Mouse (Mus musculus) intestine, postnatal 0 days (tissue): ENCODE measurements around the gene Hes6. TPM values are rescaled to one million over a fixed set of nuclear protein-coding genes. Genes with fewer than 3 reads are reported as not detected.

Experiments used
- ATAC-seq: fragments of 200-750 bp; cut with Nextera tagmentation; 2 replicates; pipeline ENCODE4 v1.8.0; 2017; ENCODE audit warnings: mild to moderate bottlenecking, moderate TSS enrichment, moderate library complexity
- H3K27ac ChIP-seq: fragments of 300-500 bp; sonication (generic); 2 replicates; pipeline ENCODE4 v1.5.1; 2014; ENCODE audit warnings: mild to moderate bottlenecking, low read depth, low read length, moderate library complexity
- H3K27me3 ChIP-seq: fragments of 300-500 bp; sonication (generic); replicated peaks from 2 replicates; pipeline ENCODE4 v1.6.1; 2014; ENCODE audit warnings: low read length, mixed read lengths; ENCODE audit not compliant: control insufficient read depth, insufficient read depth
- H3K36me3 ChIP-seq: fragments of 300-500 bp; sonication (generic); 2 replicates; pipeline ENCODE4 v1.6.1; 2014; ENCODE audit warnings: mild to moderate bottlenecking, moderate library complexity; ENCODE audit not compliant: control insufficient read depth, insufficient read depth
- H3K4me1 ChIP-seq: fragments of 300-500 bp; sonication (generic); replicated peaks from 2 replicates; pipeline ENCODE4 v1.6.1; 2014; ENCODE audit warnings: antibody characterized with exemption, low read length, mixed read lengths; ENCODE audit not compliant: control insufficient read depth, insufficient read depth
- H3K4me2 ChIP-seq: fragments of 300-500 bp; sonication (generic); replicated peaks from 2 replicates; pipeline ENCODE4 v1.6.1; 2014; ENCODE audit warnings: low read depth, mild to moderate bottlenecking, moderate library complexity
- H3K4me3 ChIP-seq: fragments of 300-500 bp; sonication (generic); 2 replicates; pipeline ENCODE4 v1.5.1; 2014; ENCODE audit warnings: low read depth, low read length
- H3K9ac ChIP-seq: fragments of 300-500 bp; sonication (generic); 2 replicates; pipeline ENCODE4 v1.6.1; 2014; ENCODE audit warnings: mild to moderate bottlenecking, low read depth, low read length
- H3K9me3 ChIP-seq: fragments of 300-500 bp; sonication (generic); 2 replicates; pipeline ENCODE4 v1.6.1; 2016; ENCODE audit warnings: mixed run types; ENCODE audit not compliant: control insufficient read depth
- CTCF ChIP-seq: sonication (generic); IDR thresholded peaks from 2 replicates; pipeline ENCODE4 v1.5.1; 2016; ENCODE audit warnings: low read depth, mild to moderate bottlenecking, control low read depth, antibody characterized with exemption, moderate library complexity
- WGBS: fragments of 180-500 bp; shearing (Covaris S2); extraction: QIAGEN DNeasy Blood & Tissue Kit; methylation state at CpG from one replicate; pipeline ENCODE4 v1.1.7; 2014; 5-methylcytosine and 5-hydroxymethylcytosine counted together
- polyA plus RNA-seq: library from polyadenylated mRNA; unstranded; fragments of >200 nt; fragmentation: Nextera tagmentation; extraction: Ambion mirVana; gene quantifications from 2 replicates; pipeline ENCODE4 v1.2.1, GENCODE M21; 2015

Gene Hes6
- polyA plus RNA-seq, 1 experiment from 2014 or later, result 84.1 TPM

DNA sequence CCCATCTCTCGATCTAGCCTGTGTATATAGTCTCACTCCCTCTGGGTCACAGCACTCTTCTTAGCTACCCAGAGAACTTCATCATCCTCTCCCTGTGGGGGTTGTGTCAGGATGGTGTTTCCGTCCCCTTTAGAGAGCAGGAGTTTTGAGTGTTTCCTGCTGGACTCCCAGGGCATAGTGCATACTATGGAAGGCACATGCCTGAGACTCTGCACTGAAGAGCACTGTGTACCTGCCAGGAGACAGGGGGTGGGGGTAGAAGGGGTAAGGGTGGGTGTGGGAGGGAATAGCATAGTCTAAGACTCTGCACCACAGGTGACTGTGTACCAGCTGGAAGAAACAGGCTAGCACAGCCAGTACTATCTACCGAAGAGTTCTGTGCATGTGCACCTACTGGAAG lies 40.5 kb upstream of the Hes6 start:
- no peak overlapping the region for H3K9ac ChIP-seq
- ATAC-seq, result peak; percentile 9
- peak overlapping the region; percentile 76 for H3K4me2 ChIP-seq
- peaks cover 25% of the 10 kb centered on the region for H3K4me1 ChIP-seq
- no peak overlapping the region for H3K4me3 ChIP-seq
- H3K27ac ChIP-seq, result peak overlapping the region; percentile 97
- H3K36me3 ChIP-seq, result peaks cover 12% of the 10 kb centered on the region
- H3K9me3 ChIP-seq, result no peaks in the 10 kb centered on the region
- no peaks in the 10 kb centered on the region for H3K27me3 ChIP-seq
- TF ChIP-seq CTCF, result no peak
- WGBS, result 33% methylated on average over 3 of the region's 3 CpGs

DNA sequence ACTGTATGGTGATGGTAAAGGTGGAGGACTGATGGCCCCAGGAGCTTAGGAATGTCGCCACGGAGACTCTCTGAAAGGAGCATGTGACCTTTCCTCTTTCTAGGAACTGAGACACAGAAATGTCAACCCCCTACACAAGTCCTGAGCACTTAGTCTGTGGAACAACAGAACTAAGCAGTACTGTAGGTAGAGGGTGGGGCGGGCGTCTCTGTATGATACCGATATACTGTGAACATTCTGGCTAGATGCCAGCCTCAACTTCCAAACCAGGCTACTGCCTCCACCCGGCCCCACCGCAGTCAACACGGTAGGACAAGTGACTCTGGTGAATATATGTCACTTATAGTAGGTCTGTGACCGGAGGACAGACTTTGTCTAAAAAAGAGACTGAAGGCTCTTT lies 40.1 kb upstream of the Hes6 start:
- Histone ChIP-seq H3K27me3 (no peaks in the 10 kb centered on the region), H3K36me3 (peaks cover 15% of the 10 kb centered on the region), H3K4me2 (peak overlapping the region; percentile 76), H3K4me1 (peaks cover 26% of the 10 kb centered on the region), H3K27ac (peak overlapping the region; percentile 97), H3K4me3 (no peak overlapping the region), H3K9me3 (no peaks in the 10 kb centered on the region), H3K9ac (no peak overlapping the region)
- WGBS, result 28% methylated on average over 9 of the region's 9 CpGs
- no peak for ATAC-seq
- no peak for TF ChIP-seq CTCF

DNA sequence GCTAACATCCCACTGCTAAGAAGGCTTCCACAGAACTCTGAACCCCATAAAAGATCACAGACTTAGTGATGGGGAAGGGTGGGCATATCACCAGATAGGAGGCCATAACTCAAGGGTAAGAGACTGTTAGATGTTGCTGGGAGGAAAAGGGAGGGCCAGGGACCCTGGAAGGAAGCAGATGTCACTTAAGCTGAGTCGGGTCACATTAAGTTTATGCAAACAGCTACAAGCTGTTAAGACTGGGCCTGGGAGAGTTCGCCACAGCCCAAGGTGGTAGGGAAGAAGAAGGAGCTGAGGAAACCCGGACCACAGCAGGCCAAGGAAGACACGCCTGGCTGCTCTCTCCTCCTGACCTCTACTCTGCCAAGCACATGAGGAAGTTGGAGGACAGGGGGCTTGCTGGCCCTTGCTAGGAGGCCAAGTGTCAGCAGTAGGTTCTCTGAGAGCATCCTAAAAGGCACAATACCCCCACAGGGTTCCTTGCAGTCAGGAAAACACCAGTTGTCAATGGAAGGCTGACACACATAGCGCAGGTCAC lies 37.8 kb upstream of the Hes6 start:
- H3K36me3 ChIP-seq, result peaks cover 38% of the 10 kb centered on the region
- WGBS, result 45% methylated on average over 5 of the region's 5 CpGs
- peaks cover 3% of the 10 kb centered on the region; the same call in 1 of the 2 replicates for H3K9me3 ChIP-seq
- H3K27me3 ChIP-seq, result no peaks in the 10 kb centered on the region
- no peak for TF ChIP-seq CTCF
- H3K9ac ChIP-seq, result no peak overlapping the region
- H3K4me1 ChIP-seq, result peaks cover 16% of the 10 kb centered on the region
- no peak overlapping the region for H3K4me3 ChIP-seq
- ATAC-seq, result no peak
- peak overlapping the region; percentile 9; the same call in 1 of the 2 replicates for H3K27ac ChIP-seq
- no peak overlapping the region for H3K4me2 ChIP-seq

DNA sequence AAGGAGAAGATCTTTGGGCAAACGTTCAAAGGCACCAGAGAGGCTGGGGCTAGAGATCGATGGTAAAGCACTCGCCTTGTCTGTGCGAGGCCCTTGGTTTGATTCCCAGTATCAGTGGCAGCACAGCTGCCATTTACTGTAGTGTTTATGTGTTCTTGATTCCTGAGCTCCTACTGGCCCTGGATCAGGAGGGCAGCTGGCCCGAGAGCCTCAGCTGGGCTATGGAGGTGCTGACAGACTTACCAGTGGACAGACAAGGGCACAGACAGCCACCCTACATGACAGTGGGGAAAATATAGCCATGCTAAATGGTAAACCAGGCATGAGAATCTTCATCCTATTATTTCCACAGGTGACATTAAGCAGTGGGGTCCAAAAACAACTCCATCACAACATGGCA lies 37.0 kb upstream of the Hes6 start:
- H3K4me3 ChIP-seq, result no peak overlapping the region
- no peaks in the 10 kb centered on the region for H3K27me3 ChIP-seq
- no peak overlapping the region for H3K9ac ChIP-seq
- H3K27ac ChIP-seq, result no peak overlapping the region
- WGBS, result 75% methylated on average over 5 of the region's 5 CpGs
- H3K36me3 ChIP-seq, result peaks cover 39% of the 10 kb centered on the region
- no peak overlapping the region for H3K4me2 ChIP-seq
- peaks cover 18% of the 10 kb centered on the region for H3K4me1 ChIP-seq
- peaks cover 3% of the 10 kb centered on the region; the same call in 1 of the 2 replicates for H3K9me3 ChIP-seq
- ATAC-seq, result no peak
- no peak for TF ChIP-seq CTCF

DNA sequence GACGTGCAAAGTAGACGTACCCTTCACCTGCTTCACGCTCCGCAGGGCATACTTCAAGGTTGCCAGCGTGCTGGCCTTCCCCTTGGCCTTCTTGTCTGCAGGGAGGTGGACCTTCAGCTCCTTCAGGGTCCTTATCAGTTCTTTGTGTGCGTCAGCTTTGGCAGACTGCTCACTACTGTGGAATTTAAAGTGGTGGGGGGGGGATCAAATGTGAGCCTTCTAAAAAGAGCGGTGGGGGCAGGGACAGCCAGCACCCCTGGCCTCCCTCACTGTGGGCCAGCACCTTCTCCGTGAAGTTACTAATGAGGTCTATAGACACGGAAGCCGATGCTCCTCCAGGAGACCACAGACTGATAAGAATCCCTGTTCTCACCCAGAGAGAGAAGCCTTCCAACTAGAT lies 34.9 kb upstream of the Hes6 start:
- Histone ChIP-seq H3K4me2 (no peak overlapping the region), H3K27ac (peak overlapping the region; percentile 21), H3K4me1 (peaks cover 9% of the 10 kb centered on the region), H3K4me3 (no peak overlapping the region), H3K36me3 (peaks cover 56% of the 10 kb centered on the region), H3K9me3 (peaks cover 3% of the 10 kb centered on the region; the same call in 1 of the 2 replicates), H3K9ac (no peak overlapping the region), H3K27me3 (no peaks in the 10 kb centered on the region)
- no peak; the same call in 1 of the 2 replicates for ATAC-seq
- WGBS, result 74% methylated on average over 10 of the region's 10 CpGs
- no peak for TF ChIP-seq CTCF

DNA sequence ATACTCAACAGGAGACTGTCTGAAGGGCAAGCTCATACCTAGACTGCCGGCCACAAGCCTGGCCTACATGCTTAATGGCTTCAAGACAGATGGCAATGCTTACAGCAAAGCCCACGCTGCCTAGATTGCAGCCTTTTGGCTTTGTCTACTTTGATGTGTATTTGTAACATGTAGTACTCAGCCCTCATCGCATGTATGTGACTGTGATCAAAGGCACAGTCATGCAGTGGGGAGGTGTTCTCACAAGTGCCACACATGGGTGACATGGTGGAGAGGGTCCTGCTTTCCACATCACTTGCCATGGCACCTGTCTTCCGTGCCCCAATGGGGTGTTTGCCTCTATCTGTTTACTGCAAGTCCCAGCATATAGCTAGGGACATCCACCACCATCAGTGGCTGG lies 32.7 kb upstream of the Hes6 start:
- 88% methylated on average over 4 of the region's 4 CpGs for WGBS

DNA sequence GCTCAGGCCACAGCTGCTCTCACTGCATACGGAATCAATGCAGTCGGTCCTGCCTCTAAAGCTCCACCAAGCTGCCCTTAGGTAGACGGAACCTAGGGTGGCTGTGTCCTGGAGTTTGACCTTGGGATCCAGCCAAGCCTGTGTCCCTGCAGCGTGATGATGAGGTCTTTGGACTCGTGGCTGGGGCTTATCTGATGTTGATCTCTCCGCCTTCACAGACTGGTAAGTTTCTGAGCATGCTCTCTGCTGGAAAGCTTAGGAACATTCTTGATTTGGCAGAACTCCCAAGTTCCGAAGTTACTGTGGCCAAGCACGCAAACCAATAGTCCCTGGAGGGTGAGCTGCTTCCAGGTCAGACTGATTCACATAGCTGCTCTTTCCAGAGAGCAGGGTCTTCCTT lies 32.2 kb upstream of the Hes6 start:
- peak; percentile 31; the same call in 1 of the 2 replicates for ATAC-seq
- Histone ChIP-seq H3K9ac (no peak overlapping the region), H3K27me3 (no peaks in the 10 kb centered on the region), H3K4me1 (peaks cover 6% of the 10 kb centered on the region), H3K27ac (peak overlapping the region; percentile 43; the same call in 1 of the 2 replicates), H3K4me2 (no peak overlapping the region), H3K4me3 (no peak overlapping the region), H3K9me3 (peaks cover 3% of the 10 kb centered on the region; the same call in 1 of the 2 replicates), H3K36me3 (peaks cover 77% of the 10 kb centered on the region)
- WGBS, result 26% methylated on average over 8 of the region's 8 CpGs
- TF ChIP-seq CTCF, result 0 out of 2 replicates have a peak, but pooled peaks have one; percentile 22

More for the DNA sequence above, 32.7 kb upstream of the Hes6 start:
- H3K9me3 ChIP-seq, result peaks cover 3% of the 10 kb centered on the region; the same call in 1 of the 2 replicates
- no peak overlapping the region for H3K4me3 ChIP-seq
- ATAC-seq, result no peak
- no peaks in the 10 kb centered on the region for H3K27me3 ChIP-seq
- H3K4me2 ChIP-seq, result no peak overlapping the region
- no peak for TF ChIP-seq CTCF
- H3K4me1 ChIP-seq, result peaks cover 9% of the 10 kb centered on the region
- H3K36me3 ChIP-seq, result peaks cover 73% of the 10 kb centered on the region
- no peak overlapping the region for H3K9ac ChIP-seq
- H3K27ac ChIP-seq, result peak overlapping the region; percentile 43; the same call in 1 of the 2 replicates
